Mouse (Mus musculus): Measurements from ENCODE around the gene Dgkg. TPM values are rescaled to one million over a fixed set of nuclear protein-coding genes. Genes with fewer than 3 reads are reported as not detected.

The Dgkg gene
- polyA plus RNA-seq, 1 experiment = 1.5 TPM

DNA sequence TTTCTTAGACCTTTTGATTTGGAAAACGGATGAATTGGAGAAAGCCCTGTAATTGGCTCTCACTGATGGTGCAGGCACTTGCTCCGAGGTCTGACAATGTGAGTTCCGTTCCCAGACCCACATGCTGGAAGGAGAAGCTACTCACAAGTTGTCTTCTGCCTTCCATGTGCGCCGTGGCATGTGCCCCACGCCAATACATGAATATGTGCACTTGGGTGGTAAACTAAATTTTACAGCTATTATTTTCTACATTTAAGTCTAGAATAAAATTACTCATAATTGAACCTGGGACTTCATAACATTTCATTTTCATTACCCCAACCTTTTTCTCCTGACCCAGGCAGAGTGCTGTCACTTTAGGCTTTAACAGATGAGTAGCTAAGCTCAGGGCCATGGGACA lies 14.1 kb downstream of the Dgkg start:
- TF ChIP-seq POLR2A (IDR thresholded peaks at IDR 0.05; ENCODE audit: insufficient read depth, low read length) (no peak), EP300 (IDR thresholded peaks at IDR 0.05; ENCODE audit: insufficient read depth, low read depth, low read length) (no peak), CTCF (IDR thresholded peaks at IDR 0.05; ENCODE audit: low read depth, low read length) (no peak)

DNA sequence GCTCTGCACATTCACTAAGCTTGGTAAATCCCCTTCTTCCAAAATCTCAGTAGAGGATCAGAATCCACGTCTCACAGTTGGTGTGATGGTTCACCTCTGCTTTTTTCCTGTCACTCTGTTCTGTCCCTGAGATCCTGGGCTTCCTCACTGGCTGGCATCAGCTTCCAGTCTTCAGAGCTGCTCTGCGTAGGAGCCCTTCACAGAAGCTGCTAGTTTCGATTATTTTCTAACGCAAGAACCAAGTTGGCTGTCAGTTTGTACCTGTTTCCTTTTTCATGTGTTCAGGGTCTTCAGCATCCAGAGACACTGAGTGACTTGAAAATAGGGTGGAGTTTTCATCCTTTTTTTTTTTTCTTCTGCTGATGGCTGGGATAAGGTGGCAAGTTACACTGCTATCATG lies 15.0 kb downstream of the Dgkg start:
- H3K27me3 ChIP-seq (ENCODE audit: control insufficient read depth, insufficient read depth, low read length, poor library complexity, severe bottlenecking) = no peaks in the 10 kb centered on the region
- no peak overlapping the region for H3K9ac ChIP-seq (ENCODE audit: low read depth, poor library complexity, severe bottlenecking)
- no peak for TF ChIP-seq POLR2A (IDR thresholded peaks at IDR 0.05; ENCODE audit: insufficient read depth, low read length)
- TF ChIP-seq CTCF (IDR thresholded peaks at IDR 0.05; ENCODE audit: low read depth, low read length) = no peak
- no peak for TF ChIP-seq EP300 (IDR thresholded peaks at IDR 0.05; ENCODE audit: insufficient read depth, low read depth, low read length)
- H3K4me1 ChIP-seq (ENCODE audit: control insufficient read depth, insufficient read depth, low read length) = peaks cover 4% of the 10 kb centered on the region
- H3K36me3 ChIP-seq (ENCODE audit: control insufficient read depth, insufficient read depth, low read length, poor library complexity, severe bottlenecking) = no peaks in the 10 kb centered on the region
- no peak overlapping the region for H3K27ac ChIP-seq (ENCODE audit: insufficient read depth, low read length)
- H3K9me3 ChIP-seq (replicated peaks; ENCODE audit: control insufficient read depth, insufficient read depth, low read length, poor library complexity, severe bottlenecking) = no peaks in the 10 kb centered on the region
- H3K4me3 ChIP-seq (ENCODE audit: low read depth, low read length) = no peak overlapping the region

More for the DNA sequence above, 14.1 kb downstream of the Dgkg start:
- peaks cover 2% of the 10 kb centered on the region for H3K4me1 ChIP-seq (ENCODE audit: control insufficient read depth, insufficient read depth, low read length)
- H3K36me3 ChIP-seq (ENCODE audit: control insufficient read depth, insufficient read depth, low read length, poor library complexity, severe bottlenecking) = no peaks in the 10 kb centered on the region
- H3K9ac ChIP-seq (ENCODE audit: low read depth, poor library complexity, severe bottlenecking) = no peak overlapping the region
- H3K4me3 ChIP-seq (ENCODE audit: low read depth, low read length) = no peak overlapping the region
- H3K27ac ChIP-seq (ENCODE audit: insufficient read depth, low read length) = no peak overlapping the region
- no peaks in the 10 kb centered on the region for H3K27me3 ChIP-seq (ENCODE audit: control insufficient read depth, insufficient read depth, low read length, poor library complexity, severe bottlenecking)
- no peaks in the 10 kb centered on the region for H3K9me3 ChIP-seq (replicated peaks; ENCODE audit: control insufficient read depth, insufficient read depth, low read length, poor library complexity, severe bottlenecking)

DNA sequence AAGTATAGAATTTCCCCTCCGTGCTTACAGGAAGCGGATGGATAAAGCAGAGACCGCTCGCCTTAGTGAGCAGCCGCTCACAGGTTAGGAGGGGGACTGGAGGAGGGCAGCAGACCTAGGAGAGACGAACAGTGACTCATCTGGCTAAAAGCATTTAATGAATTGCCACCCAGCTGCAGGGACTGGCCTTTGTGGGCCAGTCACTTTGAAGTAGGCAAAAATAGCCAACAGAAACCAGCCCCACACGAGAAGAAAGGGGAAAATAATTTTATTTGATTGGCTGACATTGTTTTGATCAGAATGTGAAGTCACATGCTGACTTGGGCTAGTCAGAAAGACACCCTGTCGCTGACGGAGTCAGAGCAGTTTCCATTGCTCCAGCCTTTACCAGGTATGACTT lies 15.4 kb downstream of the Dgkg start:
- Histone ChIP-seq H3K27ac (ENCODE audit: insufficient read depth, low read length) (no peak overlapping the region), H3K36me3 (ENCODE audit: control insufficient read depth, insufficient read depth, low read length, poor library complexity, severe bottlenecking) (no peaks in the 10 kb centered on the region), H3K9ac (ENCODE audit: low read depth, poor library complexity, severe bottlenecking) (no peak overlapping the region), H3K4me1 (ENCODE audit: control insufficient read depth, insufficient read depth, low read length) (peaks cover 4% of the 10 kb centered on the region), H3K4me3 (ENCODE audit: low read depth, low read length) (no peak overlapping the region), H3K27me3 (ENCODE audit: control insufficient read depth, insufficient read depth, low read length, poor library complexity, severe bottlenecking) (no peaks in the 10 kb centered on the region), H3K9me3 (replicated peaks; ENCODE audit: control insufficient read depth, insufficient read depth, low read length, poor library complexity, severe bottlenecking) (no peaks in the 10 kb centered on the region)
- TF ChIP-seq EP300 (IDR thresholded peaks at IDR 0.05; ENCODE audit: insufficient read depth, low read depth, low read length) (no peak), POLR2A (IDR thresholded peaks at IDR 0.05; ENCODE audit: insufficient read depth, low read length) (no peak), CTCF (IDR thresholded peaks at IDR 0.05; ENCODE audit: low read depth, low read length) (no peak)

DNA sequence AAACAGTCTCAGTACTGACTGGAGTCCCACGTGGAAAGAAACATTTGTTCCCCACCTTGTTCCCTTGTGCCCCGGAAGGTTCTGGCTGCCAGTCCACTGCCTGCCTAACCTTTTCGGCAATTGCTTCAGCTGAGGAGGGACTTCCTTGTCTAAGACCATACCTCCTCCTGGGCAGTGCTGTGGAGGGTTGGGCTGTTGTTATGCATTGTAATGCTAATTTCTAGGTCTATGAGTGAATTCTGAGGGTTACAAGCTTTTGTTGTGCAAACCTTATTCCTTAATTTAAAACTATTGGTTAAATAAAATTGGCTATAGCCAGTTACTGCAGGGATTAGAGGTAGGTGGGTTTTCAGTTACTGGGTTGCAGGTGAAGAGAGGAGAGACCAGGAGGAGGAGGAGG lies 19.7 kb downstream of the Dgkg start:
- H3K9ac ChIP-seq (ENCODE audit: low read depth, poor library complexity, severe bottlenecking) = no peak overlapping the region
- peaks cover 5% of the 10 kb centered on the region for H3K4me1 ChIP-seq (ENCODE audit: control insufficient read depth, insufficient read depth, low read length)
- H3K9me3 ChIP-seq (replicated peaks; ENCODE audit: control insufficient read depth, insufficient read depth, low read length, poor library complexity, severe bottlenecking) = no peaks in the 10 kb centered on the region
- peak overlapping the region; percentile 55 for H3K4me3 ChIP-seq (ENCODE audit: low read depth, low read length)
- H3K27me3 ChIP-seq (ENCODE audit: control insufficient read depth, insufficient read depth, low read length, poor library complexity, severe bottlenecking) = no peaks in the 10 kb centered on the region
- 0 out of 2 replicates have a peak, but pooled peaks have one; percentile 54 for TF ChIP-seq EP300 (IDR thresholded peaks at IDR 0.05; ENCODE audit: insufficient read depth, low read depth, low read length)
- TF ChIP-seq CTCF (IDR thresholded peaks at IDR 0.05; ENCODE audit: low read depth, low read length) = no peak
- H3K27ac ChIP-seq (ENCODE audit: insufficient read depth, low read length) = no peak overlapping the region
- H3K36me3 ChIP-seq (ENCODE audit: control insufficient read depth, insufficient read depth, low read length, poor library complexity, severe bottlenecking) = no peaks in the 10 kb centered on the region

DNA sequence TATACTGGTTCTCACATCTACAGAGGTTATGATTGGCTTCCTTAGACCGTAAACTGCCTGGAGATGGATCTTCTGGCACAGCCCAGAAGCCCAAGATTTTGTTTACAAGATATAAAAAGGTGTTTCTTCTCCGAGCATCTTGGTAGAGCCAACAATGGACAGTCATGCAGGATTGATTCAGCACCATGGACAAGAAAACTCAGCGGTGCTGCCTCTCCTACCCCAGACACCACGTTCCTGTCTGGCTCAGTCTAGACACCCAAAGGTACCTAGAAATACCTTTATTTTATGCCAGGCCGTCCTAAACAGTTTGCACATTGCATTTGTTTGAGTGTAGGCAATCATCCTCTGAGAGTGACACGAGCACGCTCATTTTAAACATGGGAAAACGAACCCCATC lies 21.3 kb downstream of the Dgkg start:
- H3K9me3 ChIP-seq (replicated peaks; ENCODE audit: control insufficient read depth, insufficient read depth, low read length, poor library complexity, severe bottlenecking) = no peaks in the 10 kb centered on the region
- H3K27me3 ChIP-seq (ENCODE audit: control insufficient read depth, insufficient read depth, low read length, poor library complexity, severe bottlenecking) = no peaks in the 10 kb centered on the region
- no peak overlapping the region for H3K27ac ChIP-seq (ENCODE audit: insufficient read depth, low read length)
- H3K4me1 ChIP-seq (ENCODE audit: control insufficient read depth, insufficient read depth, low read length) = peaks cover 4% of the 10 kb centered on the region
- H3K4me3 ChIP-seq (ENCODE audit: low read depth, low read length) = no peak overlapping the region
- no peak overlapping the region for H3K9ac ChIP-seq (ENCODE audit: low read depth, poor library complexity, severe bottlenecking)
- TF ChIP-seq POLR2A (IDR thresholded peaks at IDR 0.05; ENCODE audit: insufficient read depth, low read length) = no peak
- TF ChIP-seq CTCF (IDR thresholded peaks at IDR 0.05; ENCODE audit: low read depth, low read length) = no peak
- TF ChIP-seq EP300 (IDR thresholded peaks at IDR 0.05; ENCODE audit: insufficient read depth, low read depth, low read length) = no peak
- no peaks in the 10 kb centered on the region for H3K36me3 ChIP-seq (ENCODE audit: control insufficient read depth, insufficient read depth, low read length, poor library complexity, severe bottlenecking)

DNA sequence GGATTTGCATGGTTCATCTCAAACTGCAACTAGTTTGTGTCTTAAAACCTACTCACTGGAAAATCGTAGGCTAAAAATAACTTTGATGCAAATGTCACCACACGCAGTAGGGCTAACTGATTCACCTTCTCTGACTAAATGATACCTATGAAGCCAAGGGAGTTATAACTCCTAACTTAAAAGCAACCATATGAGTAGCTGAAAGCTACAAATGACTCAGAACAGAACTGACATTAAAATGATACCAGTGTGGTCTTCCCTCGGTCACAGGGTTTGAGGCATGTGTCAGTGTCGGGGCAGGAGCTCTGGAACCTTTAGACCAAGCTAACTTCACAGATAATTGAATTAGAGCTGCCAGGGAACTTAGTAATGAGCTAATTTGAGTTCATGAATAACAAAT lies 24.0 kb downstream of the Dgkg start:
- no peak overlapping the region for H3K9ac ChIP-seq (ENCODE audit: low read depth, poor library complexity, severe bottlenecking)
- no peaks in the 10 kb centered on the region for H3K9me3 ChIP-seq (replicated peaks; ENCODE audit: control insufficient read depth, insufficient read depth, low read length, poor library complexity, severe bottlenecking)
- no peaks in the 10 kb centered on the region for H3K36me3 ChIP-seq (ENCODE audit: control insufficient read depth, insufficient read depth, low read length, poor library complexity, severe bottlenecking)
- no peaks in the 10 kb centered on the region for H3K27me3 ChIP-seq (ENCODE audit: control insufficient read depth, insufficient read depth, low read length, poor library complexity, severe bottlenecking)
- no peak overlapping the region for H3K4me3 ChIP-seq (ENCODE audit: low read depth, low read length)
- H3K4me1 ChIP-seq (ENCODE audit: control insufficient read depth, insufficient read depth, low read length) = peaks cover 4% of the 10 kb centered on the region
- TF ChIP-seq EP300 (IDR thresholded peaks at IDR 0.05; ENCODE audit: insufficient read depth, low read depth, low read length) = no peak
- TF ChIP-seq POLR2A (IDR thresholded peaks at IDR 0.05; ENCODE audit: insufficient read depth, low read length) = no peak
- no peak for TF ChIP-seq CTCF (IDR thresholded peaks at IDR 0.05; ENCODE audit: low read depth, low read length)
- no peak overlapping the region for H3K27ac ChIP-seq (ENCODE audit: insufficient read depth, low read length)
